Mouse (Mus musculus) heart, adult 8-10 months (tissue): ENCODE measurements at regions not wholly inside any gene's neighbourhood (a gene's known extent, or its start where the extent isn't known, plus 50 kb on each side); places are given as distances from the start of the nearest gene placed in this dataset.

Source experiments
- DNase-seq: peaks from one replicate; pipeline ENCODE4 v3.0.0; 2022; ENCODE audit warnings: low spot score

DNA sequence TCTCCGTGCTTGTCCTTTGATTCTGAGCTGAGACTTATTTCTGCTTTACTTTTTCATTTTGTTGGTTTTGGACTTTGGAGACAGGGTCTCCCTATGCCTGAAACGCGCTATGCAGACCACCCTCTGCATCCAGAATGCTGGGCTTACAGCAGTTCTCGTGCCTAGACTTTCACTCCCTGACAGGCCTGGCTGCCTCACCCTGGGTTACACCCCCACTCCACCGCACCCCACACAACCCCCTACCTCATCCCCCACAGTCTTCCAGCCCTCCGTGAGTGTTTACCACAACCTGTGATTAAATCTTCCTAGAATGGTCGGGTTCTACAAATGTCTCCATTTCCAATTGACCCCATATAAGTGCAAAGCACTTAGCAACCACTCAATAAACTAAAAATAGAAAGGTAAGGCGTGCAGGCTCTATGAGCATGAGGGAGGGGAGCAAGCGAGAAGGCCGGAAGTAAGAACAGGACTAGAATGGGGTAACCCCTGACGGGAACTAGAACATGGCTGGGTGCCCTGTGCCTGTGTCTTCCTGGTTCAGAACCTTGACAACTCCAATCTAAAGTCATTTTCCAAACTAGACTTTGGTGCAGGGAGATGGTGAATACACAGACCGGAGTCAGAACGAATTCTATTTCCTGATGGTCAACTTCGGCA, 131.2 kb upstream of the Lef1 start:
- DNase-seq: no peak

DNA sequence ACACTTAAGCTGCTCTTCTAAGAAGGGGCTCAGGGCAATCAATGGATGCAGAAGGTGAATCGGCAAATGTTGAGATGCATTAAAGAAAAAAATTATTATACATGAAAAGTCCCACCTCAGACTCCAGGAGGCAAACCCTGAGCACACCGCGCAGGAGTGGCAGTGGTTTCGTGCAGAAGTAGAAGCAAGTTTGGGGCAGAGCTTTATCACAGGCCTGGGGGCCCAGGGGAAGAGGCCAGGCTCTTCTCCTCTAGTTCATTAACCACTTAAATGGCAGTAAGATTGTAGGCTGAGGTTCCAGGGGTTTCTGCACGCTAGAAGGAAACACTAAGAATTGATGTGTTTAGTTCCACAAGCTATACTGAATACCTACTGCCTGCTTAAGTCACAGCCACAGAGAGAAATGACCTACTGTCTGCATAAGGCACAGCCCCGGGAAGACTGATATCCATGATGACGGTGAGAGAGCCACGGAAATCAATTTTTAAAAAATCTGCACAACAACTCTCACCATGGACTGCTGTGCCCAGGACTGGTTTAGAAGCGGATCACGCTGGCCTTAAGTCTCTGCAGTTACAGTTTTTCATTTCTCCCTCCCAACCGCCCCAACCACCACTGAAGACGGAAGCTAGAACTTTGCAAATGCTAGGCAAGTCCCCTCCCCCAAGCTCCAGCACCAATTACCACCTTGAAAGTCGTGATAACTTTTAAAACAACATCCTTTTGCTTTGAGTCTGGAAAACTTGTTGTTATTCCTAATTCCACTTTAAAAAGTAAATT, 132.2 kb upstream of the Lef1 start:
- DNase-seq: no peak

DNA sequence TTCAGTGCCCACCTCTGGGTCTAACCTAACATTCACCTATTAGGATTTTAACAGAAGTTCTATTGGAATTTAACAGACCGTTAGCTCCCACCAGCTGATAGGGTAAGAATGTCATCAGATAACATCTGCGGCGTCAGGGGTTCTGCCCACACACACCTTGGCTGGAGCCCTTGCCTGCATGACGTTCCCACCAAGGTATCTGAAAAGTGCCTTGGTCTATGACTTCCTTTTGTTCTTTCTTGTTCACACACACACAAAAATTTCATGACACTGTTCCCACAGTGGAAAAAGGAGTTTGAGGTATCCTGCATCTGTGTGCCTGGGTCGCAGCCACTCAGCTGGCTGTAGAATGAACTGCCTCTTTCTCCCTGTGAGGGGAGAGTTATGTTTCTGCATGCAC, 134.1 kb upstream of the Lef1 start:
- no peak for DNase-seq

DNA sequence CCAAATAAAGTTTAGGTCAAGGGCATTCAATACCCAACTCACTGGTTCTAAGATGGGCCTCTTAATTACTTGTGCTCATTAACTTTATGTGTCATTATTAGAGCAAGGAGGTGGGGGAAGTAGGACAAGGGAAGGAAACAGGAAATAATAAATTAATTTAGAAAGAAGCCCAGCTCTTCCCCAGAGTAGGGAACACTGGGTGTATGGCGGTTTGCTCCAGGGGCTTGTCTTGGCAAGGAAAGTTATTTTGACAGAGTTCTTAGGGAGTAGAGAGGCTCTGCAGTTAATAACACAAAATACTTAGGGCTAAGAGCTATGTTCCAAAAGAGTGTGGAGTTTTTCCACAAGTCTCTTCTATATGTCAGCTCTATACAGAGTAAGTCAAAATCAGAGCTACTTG, 135.0 kb upstream of the Lef1 start:
- no peak for DNase-seq

DNA sequence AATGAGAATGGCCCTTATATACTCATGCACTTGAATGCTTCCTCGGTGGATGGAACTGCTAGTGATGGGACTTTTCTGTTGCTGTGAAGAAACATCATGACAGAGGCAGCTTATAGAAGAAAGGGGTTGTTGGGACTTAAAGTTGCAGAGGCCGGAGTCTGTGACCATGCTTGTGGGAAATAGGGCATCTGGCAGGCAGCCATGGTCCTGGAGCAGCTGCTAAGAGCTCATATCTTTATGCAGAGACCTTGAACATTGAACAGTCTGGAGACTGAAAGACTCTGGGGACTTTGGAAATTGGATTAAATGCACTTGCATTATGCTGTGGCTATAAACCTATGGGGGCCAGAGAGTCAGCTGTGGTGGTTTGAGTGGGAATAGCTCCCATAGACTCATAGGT, 138.1 kb upstream of the Lef1 start:
- DNase-seq: no peak

DNA sequence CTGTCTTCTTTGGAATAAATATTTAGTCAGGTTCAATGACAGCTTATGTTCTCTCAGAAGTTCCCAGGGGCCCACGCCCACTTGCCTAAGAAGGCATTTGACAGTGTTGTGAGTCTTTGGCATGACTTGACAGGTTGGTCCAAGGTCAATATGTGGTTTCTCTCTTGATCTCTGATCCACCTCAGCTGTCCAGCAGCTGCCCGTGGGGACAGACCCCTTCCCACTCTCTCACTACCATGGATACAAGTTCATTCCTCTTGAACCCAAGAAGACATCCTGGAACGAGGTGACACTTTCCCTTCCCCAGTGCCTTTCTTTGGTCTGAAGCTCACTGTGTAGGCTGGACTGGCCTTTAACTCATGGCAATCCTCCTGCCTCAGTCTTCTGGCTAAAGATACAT, 145.0 kb upstream of the Lef1 start:
- no peak for DNase-seq

DNA sequence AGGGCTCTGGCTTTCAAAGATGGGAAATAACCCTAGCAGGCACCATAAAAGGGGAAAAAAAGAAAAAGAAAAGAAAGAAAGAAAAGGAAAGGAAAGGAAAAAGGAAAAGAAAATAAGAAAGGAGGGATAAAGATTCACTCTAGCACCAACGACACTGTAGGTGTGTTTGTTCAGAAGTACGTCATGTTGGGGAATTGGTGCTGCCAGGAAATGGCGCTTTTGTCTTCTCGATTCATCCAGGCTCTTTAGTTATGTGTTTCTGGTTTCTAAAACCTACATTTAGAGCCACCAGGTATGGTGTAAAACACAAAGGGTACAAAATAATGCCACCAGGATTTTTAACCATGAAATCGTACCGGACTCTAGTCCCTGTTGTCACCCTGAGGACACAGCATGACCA, 146.2 kb upstream of the Lef1 start:
- DNase-seq: no peak

DNA sequence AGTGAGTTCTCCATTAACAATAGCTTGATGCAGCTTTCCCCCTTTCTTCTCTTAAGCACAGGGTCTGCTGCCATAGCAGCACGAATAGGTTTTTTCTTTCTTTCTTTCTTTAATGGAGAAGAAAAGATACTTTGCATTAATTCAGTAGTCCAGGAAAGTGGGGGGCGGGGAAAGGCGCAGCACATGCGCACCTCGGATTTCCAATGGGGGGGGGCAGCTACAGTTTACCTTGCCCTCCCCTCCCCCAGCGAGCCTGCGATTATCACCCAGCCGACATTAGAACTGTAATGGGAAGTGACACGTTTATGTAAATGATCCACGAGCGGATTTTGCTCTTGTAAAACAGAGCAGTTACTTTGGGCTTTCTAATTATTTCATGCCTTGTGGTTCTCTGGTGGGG, 146.6 kb upstream of the Lef1 start:
- no peak for DNase-seq

DNA sequence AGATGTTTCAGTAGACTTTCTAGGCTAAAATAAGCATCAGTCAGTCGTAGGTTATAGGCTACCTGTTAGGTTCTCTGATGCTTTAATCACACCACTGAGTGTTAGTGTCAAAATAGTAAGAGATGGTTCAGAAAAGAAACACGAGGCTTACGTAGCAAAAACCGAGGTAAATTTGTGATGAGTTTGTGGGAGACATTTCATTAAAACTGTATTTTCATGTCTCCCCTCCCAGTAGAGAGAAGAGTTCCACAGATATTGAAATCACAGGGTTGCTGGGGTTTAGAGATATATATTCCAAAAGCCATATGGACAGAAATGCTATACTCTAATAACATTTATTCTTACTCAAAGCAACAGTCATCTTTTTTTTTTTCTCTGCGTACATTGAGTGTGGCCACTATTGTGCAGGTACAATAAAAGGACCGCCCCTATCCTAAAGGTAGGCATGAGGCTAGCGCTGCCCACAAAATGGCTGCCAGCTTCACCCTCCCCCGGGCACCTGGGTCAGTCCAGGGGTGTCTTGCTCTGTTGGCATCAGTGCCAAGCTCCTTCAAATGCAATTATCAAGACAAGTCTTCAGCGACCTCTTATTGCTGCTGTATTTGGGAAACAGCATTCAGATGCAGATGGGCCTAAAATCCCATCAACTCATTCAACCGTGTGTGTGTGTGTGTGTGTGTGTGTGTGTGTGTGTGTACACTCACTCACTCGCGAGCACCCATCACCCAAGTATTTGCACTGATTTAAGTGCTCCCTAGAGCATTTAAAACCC, 147.4 kb upstream of the Lef1 start:
- DNase-seq: no peak

DNA sequence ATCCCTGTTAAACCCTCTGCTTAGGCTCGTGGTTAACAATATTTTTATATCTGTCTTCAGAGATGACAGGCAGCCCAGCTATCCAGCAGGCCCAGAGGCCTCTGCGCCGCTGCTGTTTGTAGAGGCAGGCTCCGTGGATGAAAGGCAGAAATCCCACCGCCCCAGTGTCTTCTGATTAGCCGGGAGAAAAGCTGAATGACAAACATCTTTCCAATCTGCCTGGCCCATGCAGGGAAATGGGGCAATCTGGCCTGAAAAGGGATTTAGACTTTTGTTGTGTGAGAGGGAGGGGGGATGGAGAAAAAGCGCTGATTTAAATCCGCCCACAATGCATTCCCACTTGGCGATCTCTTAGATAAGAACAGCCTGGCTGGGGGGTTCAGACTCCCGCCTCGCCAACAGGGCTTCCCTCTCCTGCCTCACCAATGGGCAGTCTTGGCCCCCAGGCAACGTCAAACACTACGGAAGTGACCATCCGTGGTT, 148.1 kb upstream of the Lef1 start:
- no peak for DNase-seq

DNA sequence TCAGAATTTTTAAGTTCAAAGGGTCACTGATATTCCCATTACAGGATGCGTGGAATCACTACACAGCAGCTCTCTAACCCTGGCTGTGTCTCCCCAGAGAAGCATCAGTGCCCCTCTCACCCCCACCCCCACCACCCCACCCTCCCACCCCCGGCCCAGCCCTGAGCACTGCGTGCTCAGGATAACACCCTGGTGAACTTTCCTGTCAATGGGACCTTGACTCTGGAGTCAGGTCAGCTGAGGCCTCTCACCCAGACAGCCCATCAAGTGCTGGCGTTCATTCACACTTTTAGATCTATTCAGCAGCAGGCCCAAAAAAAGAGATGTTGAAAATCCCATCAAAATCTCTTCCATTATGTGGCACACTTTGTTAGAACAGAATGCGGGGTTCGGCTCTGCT, 148.6 kb upstream of the Lef1 start:
- DNase-seq: no peak

DNA sequence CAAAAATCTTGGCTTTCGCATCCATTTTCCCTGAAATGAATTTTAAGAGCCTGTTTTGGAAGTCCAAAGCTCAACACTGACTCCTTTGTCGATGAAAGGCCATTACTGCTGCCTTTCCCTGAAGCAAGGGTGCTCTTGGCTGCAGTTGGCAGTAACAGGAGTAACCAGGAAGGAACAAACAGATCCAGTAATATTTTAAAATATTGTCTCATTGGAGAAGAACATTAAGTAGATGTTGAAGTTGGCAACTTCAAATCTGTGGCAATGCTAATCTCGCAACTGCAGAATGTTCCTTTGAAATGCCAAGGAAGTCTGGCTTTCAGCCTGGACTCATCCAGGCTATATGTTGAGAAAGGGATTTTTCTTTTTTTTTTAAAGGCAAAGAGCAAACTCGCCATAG, 154.3 kb upstream of the Lef1 start:
- peak; percentile 9 for DNase-seq

DNA sequence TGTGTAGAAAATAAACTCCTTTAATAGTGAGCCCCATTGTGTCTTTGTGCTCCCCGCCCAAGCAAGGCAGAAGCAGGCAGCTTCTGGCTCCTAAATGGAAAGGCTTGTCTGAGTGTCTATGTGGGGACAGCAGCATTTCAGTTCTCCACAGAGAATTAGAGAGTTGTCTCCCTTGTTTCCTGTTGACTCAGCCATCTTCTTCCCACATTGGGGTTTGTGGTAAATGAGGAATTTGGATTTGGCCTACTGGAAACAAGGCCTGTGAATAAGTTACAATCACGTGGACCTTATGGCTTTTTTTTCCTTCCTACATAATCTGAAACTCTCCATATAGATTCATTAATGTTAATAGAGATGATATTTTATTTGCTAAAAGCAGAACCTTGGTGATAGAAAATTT, 158.9 kb upstream of the Lef1 start:
- peak; percentile 46 for DNase-seq

DNA sequence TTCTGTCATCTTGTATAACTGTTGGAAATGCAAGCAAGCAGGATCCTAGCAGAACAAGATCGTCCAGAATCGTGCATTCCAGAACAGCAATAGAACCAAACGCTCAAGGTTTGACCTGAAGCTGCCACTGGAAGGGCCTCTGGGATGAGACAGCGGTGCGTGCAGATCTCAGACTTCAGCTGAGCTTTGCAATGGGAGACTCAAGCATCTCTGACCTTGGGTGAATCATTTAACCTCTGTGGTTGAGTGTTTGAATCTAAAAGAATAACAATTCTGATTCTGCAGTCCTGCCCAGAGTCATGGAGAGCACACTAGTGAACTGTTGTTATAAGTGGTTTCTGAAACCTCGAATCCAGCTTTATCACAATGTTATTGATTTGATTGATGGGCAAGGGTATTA, 159.4 kb upstream of the Lef1 start:
- no peak for DNase-seq

DNA sequence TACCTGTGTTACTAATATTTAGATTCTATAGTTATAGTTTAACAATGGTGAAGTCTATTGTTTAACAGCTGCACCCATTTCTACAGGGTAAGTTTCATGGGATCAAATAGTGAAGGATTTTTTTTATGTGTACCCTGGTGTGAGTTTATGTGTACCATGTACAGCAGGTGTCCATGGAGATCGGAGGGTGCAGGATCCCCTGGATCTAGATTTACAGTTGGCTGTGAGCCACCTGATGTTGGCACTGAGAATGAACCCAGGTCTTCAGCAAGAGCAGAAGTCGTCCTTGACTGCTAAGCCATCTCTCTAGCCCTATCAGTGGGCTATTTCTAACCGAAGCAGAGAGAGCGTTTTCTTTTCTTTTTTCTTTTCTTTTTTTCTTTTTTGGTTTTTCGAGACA, 162.4 kb upstream of the Lef1 start:
- DNase-seq: no peak

DNA sequence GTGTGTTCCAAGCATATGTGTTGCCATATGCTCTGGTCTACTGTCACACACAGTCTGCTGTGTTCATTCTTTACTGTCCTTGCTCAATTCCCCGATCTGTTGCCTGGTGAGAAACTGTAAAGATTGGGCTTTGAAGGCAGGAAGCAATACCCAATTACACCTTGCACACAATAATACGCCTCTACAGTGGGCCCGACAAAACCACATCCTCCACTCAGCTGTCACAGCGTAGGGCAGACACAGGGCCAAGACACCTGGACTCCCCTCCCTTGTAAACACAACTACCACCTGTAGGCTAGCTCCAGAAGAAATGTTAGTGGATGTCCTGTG, 163.0 kb upstream of the Lef1 start:
- no peak for DNase-seq

DNA sequence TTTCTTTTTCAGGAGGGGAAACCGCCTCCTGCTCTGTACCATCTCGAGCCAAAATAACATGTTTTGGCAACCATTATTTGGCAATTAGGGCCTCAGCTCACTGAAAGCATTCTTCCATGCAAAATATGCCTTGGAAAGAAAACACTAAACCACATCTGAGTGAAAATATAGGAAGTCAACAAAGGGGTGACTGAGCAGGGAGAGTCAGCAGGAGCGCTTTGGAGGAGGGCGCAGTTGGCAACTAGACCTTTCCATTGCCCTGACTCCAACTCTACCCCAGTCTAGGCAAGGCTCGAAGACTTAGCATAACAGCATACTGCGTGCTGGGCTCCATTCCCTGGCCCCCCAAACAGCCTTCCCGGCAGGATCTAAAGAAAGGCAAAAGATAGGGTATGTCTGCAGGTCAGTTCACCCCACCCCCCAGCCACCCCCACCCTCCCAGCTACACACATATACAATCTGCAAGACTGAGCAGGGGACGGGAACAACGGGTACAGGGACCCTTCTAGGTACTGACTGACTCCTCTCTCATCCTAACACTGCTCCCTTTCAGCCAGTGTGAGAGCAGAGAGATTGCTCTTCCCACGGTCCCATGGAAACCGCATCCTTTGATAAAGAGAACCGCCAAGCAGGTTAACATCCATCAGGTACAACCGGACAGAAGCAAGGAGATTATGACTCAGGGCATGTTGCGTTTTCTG, 163.5 kb upstream of the Lef1 start:
- no peak for DNase-seq

DNA sequence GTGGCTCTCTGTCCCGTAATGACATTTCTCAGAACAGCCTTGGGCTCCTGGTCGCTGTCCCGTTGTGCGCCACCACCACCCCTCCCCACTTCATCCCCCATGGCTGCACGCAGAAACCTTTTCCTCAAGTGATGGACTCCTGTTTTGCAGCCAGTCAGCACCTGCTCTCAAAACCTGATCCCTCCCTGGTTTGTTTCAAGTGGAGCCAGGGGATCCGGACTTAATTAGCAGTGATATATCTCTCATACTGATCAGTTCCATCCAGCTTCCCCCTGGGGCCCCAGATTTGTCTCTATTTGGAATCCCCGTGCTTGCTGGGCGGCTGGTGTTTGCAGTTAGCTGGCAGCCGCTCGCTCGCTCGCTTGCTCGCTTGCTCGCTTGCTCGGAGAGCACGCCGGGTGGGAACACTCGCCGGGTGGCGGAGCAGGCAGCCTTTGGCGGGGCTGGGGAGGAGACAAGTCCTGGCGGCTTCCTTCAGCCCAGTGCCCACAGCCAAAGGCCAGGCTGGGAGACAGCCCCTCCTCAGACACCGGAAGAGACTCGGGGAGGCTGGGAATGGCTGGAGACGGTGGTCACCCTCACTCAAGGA, 164.3 kb upstream of the Lef1 start:
- DNase-seq: peak; percentile 8

DNA sequence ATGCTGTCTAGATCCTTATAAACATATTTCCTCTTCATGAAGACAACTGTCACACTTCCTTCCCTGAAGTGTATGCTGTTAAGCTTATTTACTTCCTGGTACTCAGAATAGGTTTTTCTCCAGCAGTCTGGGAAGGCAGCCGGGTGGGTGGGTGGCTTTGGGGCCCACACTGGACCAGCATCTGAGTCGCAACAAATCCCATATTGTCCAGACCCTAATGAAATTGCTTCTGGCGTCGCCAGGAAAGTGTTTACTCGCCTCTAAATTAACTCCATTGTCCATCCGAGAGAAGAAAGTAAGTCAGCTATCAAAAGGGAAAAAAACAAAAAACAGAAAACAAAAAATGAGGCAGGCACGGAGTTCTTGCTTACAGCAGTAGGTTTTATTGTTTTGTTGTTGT, 164.9 kb upstream of the Lef1 start:
- DNase-seq: no peak

DNA sequence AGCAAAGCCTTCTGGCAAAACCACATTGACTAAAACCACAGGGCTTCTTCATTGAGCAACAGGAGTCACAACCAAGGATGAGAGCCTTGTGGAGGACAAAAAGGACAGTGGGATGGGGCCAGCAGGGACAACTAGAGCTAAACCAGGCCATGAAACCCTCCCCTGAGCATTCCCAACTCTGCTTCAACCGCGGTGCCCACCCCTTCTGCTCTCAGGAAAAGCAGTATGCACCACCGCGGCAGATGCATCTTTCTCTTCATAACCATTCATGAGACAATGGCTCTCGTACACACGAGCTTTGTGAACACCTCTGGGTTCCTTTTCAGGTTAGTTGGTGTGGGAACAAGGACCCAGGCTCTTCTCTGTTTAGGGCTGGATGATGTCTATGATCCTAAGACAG, 166.0 kb upstream of the Lef1 start:
- DNase-seq: no peak

DNA sequence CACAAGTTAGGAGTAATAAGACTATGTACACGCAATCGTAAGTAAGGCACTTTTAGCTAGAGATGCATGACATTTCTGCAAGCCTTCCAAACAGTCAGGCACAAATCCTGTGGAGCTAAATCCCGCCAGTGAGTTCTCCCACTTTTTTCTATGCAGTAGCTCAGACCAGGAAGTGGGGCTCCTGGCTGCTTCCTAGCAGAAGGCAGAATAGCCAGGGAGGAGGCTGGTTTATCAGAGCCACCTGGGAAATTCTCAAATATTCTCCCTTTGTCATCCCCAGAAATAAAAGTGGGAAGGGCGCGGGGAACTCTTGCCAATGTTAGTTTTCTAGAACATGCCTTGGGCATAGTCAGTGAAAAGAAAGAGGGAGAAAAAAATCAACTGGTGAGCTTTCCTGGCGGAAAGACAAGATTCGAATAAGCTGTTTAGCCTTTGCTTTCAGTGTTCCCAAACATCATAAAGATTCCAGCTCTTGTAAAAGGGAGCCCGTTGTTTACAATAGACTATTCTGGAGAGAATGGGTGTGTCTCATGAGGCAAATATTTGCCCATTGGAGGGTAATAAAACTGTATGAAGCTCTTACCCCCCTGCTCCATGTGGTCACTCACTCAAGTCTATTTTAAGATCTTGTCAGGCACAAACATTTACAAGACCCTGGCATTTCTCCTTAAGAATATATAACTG, 167.2 kb upstream of the Lef1 start:
- no peak for DNase-seq
